ENCODE assay signal across 14 mouse cellular contexts in genomic region chr8:47114133-47114796, GRCm38 (mm10).
A peak's percentile ranks its signal among the peaks of the same experiment; 100 is the strongest.
DNase-seq lines count a peak whose midpoint lies in the region; ATAC-seq and TF ChIP-seq lines count a peak whose summit lies in the region.
"Had no signal": no experiment of that assay in that cellular context is flagged by ENCODE, and none has a peak within 500 bp of the region (broad histone marks: within the 10 kb centered on the region; RNA-seq: fewer than 3 reads in every experiment).

No protein-coding gene starts in this region.

- ATAC-seq in kidney, postnatal 0 days (replicated peaks; ENCODE audit: low FRiP score, low read depth) = no peak
- ATAC-seq: forebrain, postnatal 0 days had no signal

- peak; percentile 16 for DNase-seq in kidney, postnatal 0 days (ENCODE audit: low spot score)
- no peak for DNase-seq in kidney, adult 9 months
- DNase-seq in right cerebral cortex, adult 18-20 months = peak; percentile 2
- no peak for DNase-seq in right cerebral cortex, postnatal 14 days
- DNase-seq in fibroblast of lung, adult 2 months (ENCODE audit: low read depth) = peak; percentile 46
- peak; percentile 28 for DNase-seq in testis, postnatal 14 days (ENCODE audit: low spot score)
- DNase-seq in embryo, embryonic 9.5 days (ENCODE audit: extremely low spot score) = no peak
- DNase-seq: cerebellum, adult 9-10 months; forebrain, postnatal 0 days; heart, adult 18-20 months; liver, embryonic 13.5 days; thymus, postnatal 36 days had no signal

- 0 out of 2 replicates have a peak overlapping the region, but pooled peaks have one; percentile 16 for H3K4me2 ChIP-seq in kidney, postnatal 0 days (ENCODE audit: low read length)
- H3K4me2 ChIP-seq: embryonic facial prominence, embryonic 15.5 days; liver, embryonic 13.5 days had no signal

- no peak overlapping the region for H3K4me3 ChIP-seq in kidney, postnatal 0 days (replicated peaks; ENCODE audit: low read depth, low read length)
- H3K4me3 ChIP-seq: embryonic facial prominence, embryonic 15.5 days; liver, embryonic 13.5 days had no signal

- no peaks in the 10 kb centered on the region for H3K4me1 ChIP-seq in kidney, postnatal 0 days (replicated peaks; ENCODE audit: insufficient read depth, low read length)
- H3K4me1 ChIP-seq: liver, embryonic 13.5 days had no signal

- no peak overlapping the region for H3K27ac ChIP-seq in kidney, postnatal 0 days
- H3K27ac ChIP-seq: embryonic facial prominence, embryonic 15.5 days; liver, embryonic 13.5 days had no signal

- TF ChIP-seq CTCF in kidney, postnatal 0 days (IDR thresholded peaks at IDR 0.05; ENCODE audit: low read depth) = no peak

- no peaks in the 10 kb centered on the region for H3K27me3 ChIP-seq in kidney, postnatal 0 days (ENCODE audit: insufficient read depth, low read length)
- H3K27me3 ChIP-seq: CH12.LX; embryonic facial prominence, embryonic 15.5 days; liver, embryonic 13.5 days had no signal

- H3K9me3 ChIP-seq in kidney, postnatal 0 days (replicated peaks; ENCODE audit: low read length) = no peaks in the 10 kb centered on the region
- H3K9me3 ChIP-seq: embryonic facial prominence, embryonic 15.5 days had no signal

- WGBS in kidney, postnatal 0 days = 62% methylated on average over 17 of the region's 17 CpGs

- no peak overlapping the region for H3K9ac ChIP-seq in kidney, postnatal 0 days (ENCODE audit: low read depth, low read length)
- H3K9ac ChIP-seq: embryonic facial prominence, embryonic 15.5 days; forebrain, postnatal 0 days; liver, embryonic 13.5 days had no signal

- no peaks in the 10 kb centered on the region for H3K36me3 ChIP-seq in kidney, postnatal 0 days (ENCODE audit: insufficient read depth, low read length)
- H3K36me3 ChIP-seq: embryonic facial prominence, embryonic 15.5 days; liver, embryonic 13.5 days had no signal

Comparison
In these comparisons a context has a peak if more than half of its experiments do, and no peak if none do; other contexts are left out.
1. DNase-seq: peak in kidney, postnatal 0 days (single experiment), right cerebral cortex, adult 18-20 months (single experiment), fibroblast of lung, adult 2 months (single experiment) and testis, postnatal 14 days (single experiment); none in kidney, adult 9 months (single experiment), right cerebral cortex, postnatal 14 days (single experiment) and embryo, embryonic 9.5 days (single experiment).